Mouse (Mus musculus) midbrain, embryonic 14.5 days (tissue): ENCODE results near the gene Cfap20. TPM values are rescaled to one million over a fixed set of nuclear protein-coding genes. Genes with fewer than 3 reads are reported as not detected.

Experiments
- ATAC-seq: fragments of 200-750 bp; cut with Nextera tagmentation; 2 replicates; pipeline ENCODE4 v1.8.0; 2017; ENCODE audit warnings: moderate number of reproducible peaks, moderate library complexity; ENCODE audit not compliant: low FRiP score, low TSS enrichment
- DNase-seq: peaks from one replicate; pipeline ENCODE4 v3.0.0-alpha.2; 2015
- H3K27ac ChIP-seq: fragments of 300-500 bp; sonication (generic); replicated peaks from 2 replicates; pipeline ENCODE4 v1.5.1; 2014; ENCODE audit warnings: mild to moderate bottlenecking, low read depth, low read length, moderate library complexity
- H3K27me3 ChIP-seq: fragments of 300-500 bp; sonication (generic); 2 replicates; pipeline ENCODE4 v1.6.1; 2014; ENCODE audit warnings: low read length, control low read depth, mixed read lengths; ENCODE audit not compliant: control insufficient read depth, insufficient read depth
- H3K36me3 ChIP-seq: fragments of 300-500 bp; sonication (generic); 2 replicates; pipeline ENCODE4 v1.6.1; 2014; ENCODE audit warnings: low read length, control low read depth; ENCODE audit not compliant: control insufficient read depth, insufficient read depth
- H3K4me1 ChIP-seq: fragments of 300-500 bp; sonication (generic); 2 replicates; pipeline ENCODE4 v1.6.1; 2014; ENCODE audit warnings: mild to moderate bottlenecking, antibody characterized with exemption, low read length, control low read depth; ENCODE audit not compliant: control insufficient read depth, insufficient read depth
- H3K4me2 ChIP-seq: fragments of 300-500 bp; sonication (generic); 2 replicates; pipeline ENCODE4 v1.6.1; 2014; ENCODE audit warnings: mild to moderate bottlenecking, low read length, moderate library complexity
- H3K4me3 ChIP-seq: fragments of 300-500 bp; sonication (generic); replicated peaks from 2 replicates; pipeline ENCODE4 v1.5.1; 2014; ENCODE audit warnings: low read depth, low read length
- H3K9ac ChIP-seq: fragments of 300-500 bp; sonication (generic); replicated peaks from 2 replicates; pipeline ENCODE4 v1.6.1; 2014; ENCODE audit warnings: mild to moderate bottlenecking, low read length, moderate library complexity
- H3K9me3 ChIP-seq: fragments of 300-500 bp; sonication (generic); 2 replicates; pipeline ENCODE4 v1.6.1; 2016; ENCODE audit warnings: low read length, control low read depth, mixed read lengths; ENCODE audit not compliant: control insufficient read depth
- WGBS: fragments of 180-500 bp; shearing (Covaris S2); extraction: QIAGEN DNeasy Blood & Tissue Kit; methylation state at CpG from one replicate; pipeline ENCODE4 v1.1.7; 2014; 5-methylcytosine and 5-hydroxymethylcytosine counted together
- polyA plus RNA-seq: library from polyadenylated mRNA; unstranded; fragments of >200 nt; fragmentation: Nextera tagmentation; extraction: Ambion mirVana; gene quantifications from 2 replicates; pipeline ENCODE4 v1.2.1, GENCODE M21; 2014

Cfap20 gene
- polyA plus RNA-seq, 1 experiment from 2014 or later = 133 TPM

DNA sequence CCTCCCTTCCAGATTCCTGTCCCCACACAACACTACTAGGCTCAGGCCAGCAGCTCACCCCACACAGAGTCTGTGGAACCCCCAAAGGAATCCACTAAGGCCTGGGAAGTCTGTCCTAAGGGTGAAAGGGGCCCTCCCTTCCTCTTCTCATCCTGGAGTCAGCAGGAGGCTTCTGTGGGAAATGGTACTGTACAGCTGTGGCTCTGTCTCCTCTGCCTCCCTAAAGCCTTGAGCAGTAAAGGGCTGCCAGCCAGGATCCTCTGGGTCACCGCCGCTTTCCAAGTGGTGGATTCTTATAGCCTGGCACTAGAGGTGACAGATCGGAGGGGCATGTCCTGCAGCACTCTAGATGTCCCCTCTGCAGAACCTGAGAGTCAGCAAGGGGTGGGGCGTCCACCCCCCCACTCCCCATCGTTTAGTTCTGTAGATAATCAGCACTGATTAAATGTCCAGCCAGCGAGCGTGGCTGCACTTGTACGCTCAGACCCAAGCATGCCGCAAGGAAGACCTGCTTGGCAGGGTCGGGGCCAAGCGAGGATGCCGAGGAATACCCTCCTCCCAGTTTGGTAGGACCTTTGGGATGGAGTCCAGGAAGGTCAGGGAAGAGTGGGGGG is 61.2 kb downstream of the Cfap20 start:
- 87% methylated on average over 12 of the region's 12 CpGs for WGBS
- H3K4me1 ChIP-seq = no peaks in the 10 kb centered on the region
- H3K4me3 ChIP-seq = no peak overlapping the region
- H3K27ac ChIP-seq = no peak overlapping the region
- ATAC-seq (no peak), DNase-seq (no peak)
- H3K27me3 ChIP-seq = no peaks in the 10 kb centered on the region
- no peaks in the 10 kb centered on the region for H3K9me3 ChIP-seq
- no peak overlapping the region for H3K4me2 ChIP-seq
- peaks cover 35% of the 10 kb centered on the region for H3K36me3 ChIP-seq
- no peak overlapping the region for H3K9ac ChIP-seq

Other genes starting within 250 kb of the Cfap20 start
- 19.4 and 21.9 TPM in 2 replicates for gene Kifc3, start 232.1 kb downstream of the Cfap20 start, polyA plus RNA-seq
- 0.47 and 0.59 TPM in 2 replicates for gene Cngb1, start 128.3 kb downstream of the Cfap20 start, polyA plus RNA-seq
- 0.83 and 2.7 TPM in 2 replicates for gene Tepp, start 124.3 kb downstream of the Cfap20 start, polyA plus RNA-seq
- 15.9 and 17.9 TPM in 2 replicates for gene Zfp319, start 102.9 kb downstream of the Cfap20 start, polyA plus RNA-seq
- 32.0 and 37.3 TPM in 2 replicates for gene Usb1, start 102.6 kb downstream of the Cfap20 start, polyA plus RNA-seq
- 17.8 and 19.1 TPM in 2 replicates for gene Mmp15, start 82.6 kb downstream of the Cfap20 start, polyA plus RNA-seq
- 18.8 and 19.1 TPM in 2 replicates for gene Csnk2a2, start 55.2 kb upstream of the Cfap20 start, polyA plus RNA-seq
- gene Ccdc113, start 99.2 kb upstream of the Cfap20 start, polyA plus RNA-seq = 0.66 and 0.78 TPM in 2 replicates
- gene Prss54, start 141.5 kb upstream of the Cfap20 start, polyA plus RNA-seq = not detected in 2 replicates
- gene Gins3, start 198.6 kb upstream of the Cfap20 start, polyA plus RNA-seq = 6.2 and 8.1 TPM in 2 replicates
- gene Ndrg4, start 242.1 kb upstream of the Cfap20 start, polyA plus RNA-seq = 276 and 287 TPM in 2 replicates